ENCODE assay signal across 16 mouse cellular contexts in the genomic region with DNA sequence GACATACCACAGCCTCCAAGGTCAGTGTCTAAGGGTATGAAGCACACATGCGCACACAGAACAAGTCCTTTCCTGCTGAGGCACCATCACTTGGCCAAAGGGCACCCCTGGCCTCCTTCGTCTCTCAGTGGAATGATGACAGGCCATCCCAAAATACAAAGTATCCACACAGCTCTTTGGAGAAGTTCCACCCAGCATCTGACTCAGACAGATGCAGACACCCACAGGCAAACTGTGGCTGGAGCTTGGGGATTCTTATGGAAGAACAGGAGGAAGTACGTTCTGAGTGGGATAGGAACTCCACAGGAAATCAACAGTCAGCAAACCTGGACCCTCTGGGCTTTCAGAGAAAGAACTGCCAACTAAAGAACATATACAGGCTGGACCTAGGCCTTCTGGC. TPM values are rescaled to one million over a fixed set of nuclear protein-coding genes. Genes with fewer than 3 reads are reported as not detected.
DNase-seq lines count a peak whose midpoint lies in the region.
"Had no signal": no experiment of that assay in that cellular context is flagged by ENCODE, and none has a peak within 500 bp of the region (broad histone marks: within the 10 kb centered on the region; RNA-seq: fewer than 3 reads in every experiment).

No protein-coding gene starts in this region.

- peak; percentile 27 for DNase-seq in layer of hippocampus, adult 9-11 months
- DNase-seq in layer of hippocampus, postnatal 25 days (ENCODE audit: extremely low spot score in 1 of 2, low spot score in 1 of 2): no peak
- DNase-seq in right cerebral cortex, adult 18-20 months: peak; percentile 34
- no peak for DNase-seq in right cerebral cortex, adult 2 months (ENCODE audit: low spot score in 2 of 2)
- peak; percentile 43 for DNase-seq in brain, adult 2 months (ENCODE audit: low read depth, low spot score)
- no peak for DNase-seq in retina, embryonic 14.5 days (ENCODE audit: low spot score)
- DNase-seq: adrenal gland, adult 2 months; adrenal gland, postnatal 10 days; adrenal gland, postnatal 25 days; cerebellum, adult 11-12 months; cerebellum, adult 2 months; cerebellum, adult 9-10 months; cerebellum, postnatal 10 days; cerebellum, postnatal 25 days; forebrain, postnatal 0 days had no signal

RNA-seq across cellular contexts. Expression of a gene that starts 48.6 kb away (rescaled TPM):
- 100 to 1,000 TPM; 272 to 410 TPM for total RNA-seq in layer of hippocampus, postnatal 25 days (2021)
- total RNA-seq: MEL had no signal

Comparison
In these comparisons a context has a peak if more than half of its experiments do, and no peak if none do; other contexts are left out.
1. DNase-seq: peak in layer of hippocampus, adult 9-11 months (single experiment), right cerebral cortex, adult 18-20 months (single experiment) and brain, adult 2 months (single experiment); none in layer of hippocampus, postnatal 25 days (0 of 2), right cerebral cortex, adult 2 months (0 of 2) and retina, embryonic 14.5 days (single experiment).